Mouse (Mus musculus) megakaryocyte, embryonic 14.5 days (primary cell): ENCODE data around the gene Egfl6.

Source experiments
- FLI1 ChIP-seq: IDR thresholded peaks from 2 replicates; pipeline ENCODE4 v1.6.1; 2012; ENCODE audit warnings: low read length, inconsistent platforms, mixed read lengths
- GATA1 ChIP-seq: IDR thresholded peaks from 3 replicates; pipeline ENCODE4 v1.6.1; 2012; ENCODE audit warnings: mixed read lengths, low read length, inconsistent platforms, borderline replicate concordance

DNA sequence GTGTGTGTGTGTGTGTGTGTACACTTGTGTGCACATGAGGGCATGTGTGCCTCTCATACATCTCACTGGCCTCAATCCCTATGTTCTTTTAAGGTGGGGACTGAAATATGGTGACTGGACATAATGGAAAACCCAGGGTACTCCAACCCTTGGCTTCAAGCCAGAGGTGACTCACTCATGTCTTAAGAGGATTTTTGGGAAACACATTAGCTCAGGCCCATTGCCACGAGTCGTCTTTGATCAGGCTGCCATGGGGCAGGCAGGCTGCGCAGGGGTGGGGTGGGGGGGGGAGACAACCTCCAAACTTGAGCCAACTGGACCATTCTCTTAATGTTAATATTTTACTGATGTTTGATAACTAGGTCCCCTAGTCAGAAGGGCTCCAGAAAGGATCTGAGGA lies 26.2 kb downstream of the Egfl6 start:
- TF ChIP-seq GATA1: no peak
- TF ChIP-seq FLI1: no peak
